Mouse (Mus musculus) liver, adult 2 months (tissue): ENCODE data around the gene Arhgap10.

Source experiments
- CTCF ChIP-seq: fragments of 200-500 bp; IDR thresholded peaks from 2 replicates; pipeline ENCODE4 v1.5.1; 2011; ENCODE audit warnings: low read depth, low read length, control low read depth
- POLR2A ChIP-seq: fragments of 200-500 bp; IDR thresholded peaks from 2 replicates; pipeline ENCODE4 v1.6.1; 2011; ENCODE audit warnings: low read length, control low read depth; ENCODE audit not compliant: insufficient read depth; ENCODE audit errors: extremely low read depth

GRCm38 (mm10) chr8:77535026-77535595 lies 17.4 kb upstream of the Arhgap10 start:
- TF ChIP-seq POLR2A (no peak), CTCF (peak; percentile 65)
